Mouse (Mus musculus): ENCODE results near the gene Ccdc136. TPM values are rescaled to one million over a fixed set of nuclear protein-coding genes. Genes with fewer than 3 reads are reported as not detected.
A peak's percentile ranks its signal among the peaks of the same experiment; 100 is the strongest.

Ccdc136 gene
- polyA plus RNA-seq, 1 experiment from 2014 or later: 4.0 TPM

DNA sequence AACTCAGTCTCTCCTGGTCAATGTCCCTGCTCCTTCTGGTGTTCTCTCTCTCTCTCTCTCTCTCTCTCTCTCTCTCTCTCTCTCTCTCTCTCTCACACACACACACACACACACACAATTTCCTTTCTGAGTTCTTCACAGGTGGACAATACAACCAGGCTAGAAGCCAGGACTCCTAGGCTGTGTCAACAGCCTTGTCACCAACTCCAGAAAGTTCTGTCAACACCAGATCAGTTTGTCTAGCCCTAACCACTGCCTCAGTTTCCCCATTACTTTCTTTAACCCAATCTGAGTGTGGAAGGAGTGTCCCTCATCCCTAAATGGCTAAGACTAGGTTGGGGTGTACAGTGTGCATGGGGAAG, 36.5 kb downstream of the Ccdc136 start:
- no peaks in the 10 kb centered on the region for H3K9me3 ChIP-seq (ENCODE audit: control insufficient read depth)
- H3K27me3 ChIP-seq (replicated peaks; ENCODE audit: control insufficient read depth, insufficient read depth, low read length): peaks cover 42% of the 10 kb centered on the region
- peak overlapping the region; percentile 62 for H3K4me3 ChIP-seq (ENCODE audit: low read depth, low read length)
- peak overlapping the region; percentile 65; the same call in 1 of the 2 replicates for H3K9ac ChIP-seq (ENCODE audit: low read depth, low read length)
- H3K36me3 ChIP-seq (ENCODE audit: control insufficient read depth, insufficient read depth): no peaks in the 10 kb centered on the region
- no peak for ATAC-seq
- no peaks in the 10 kb centered on the region for H3K4me1 ChIP-seq (replicated peaks; ENCODE audit: control insufficient read depth, insufficient read depth, low read length)
- H3K4me2 ChIP-seq (replicated peaks; ENCODE audit: low read depth): peak overlapping the region; percentile 85
- no peak overlapping the region for H3K27ac ChIP-seq (ENCODE audit: low read depth, low read length)
- no peak for TF ChIP-seq CTCF (IDR thresholded peaks at IDR 0.05; ENCODE audit: low read depth)

DNA sequence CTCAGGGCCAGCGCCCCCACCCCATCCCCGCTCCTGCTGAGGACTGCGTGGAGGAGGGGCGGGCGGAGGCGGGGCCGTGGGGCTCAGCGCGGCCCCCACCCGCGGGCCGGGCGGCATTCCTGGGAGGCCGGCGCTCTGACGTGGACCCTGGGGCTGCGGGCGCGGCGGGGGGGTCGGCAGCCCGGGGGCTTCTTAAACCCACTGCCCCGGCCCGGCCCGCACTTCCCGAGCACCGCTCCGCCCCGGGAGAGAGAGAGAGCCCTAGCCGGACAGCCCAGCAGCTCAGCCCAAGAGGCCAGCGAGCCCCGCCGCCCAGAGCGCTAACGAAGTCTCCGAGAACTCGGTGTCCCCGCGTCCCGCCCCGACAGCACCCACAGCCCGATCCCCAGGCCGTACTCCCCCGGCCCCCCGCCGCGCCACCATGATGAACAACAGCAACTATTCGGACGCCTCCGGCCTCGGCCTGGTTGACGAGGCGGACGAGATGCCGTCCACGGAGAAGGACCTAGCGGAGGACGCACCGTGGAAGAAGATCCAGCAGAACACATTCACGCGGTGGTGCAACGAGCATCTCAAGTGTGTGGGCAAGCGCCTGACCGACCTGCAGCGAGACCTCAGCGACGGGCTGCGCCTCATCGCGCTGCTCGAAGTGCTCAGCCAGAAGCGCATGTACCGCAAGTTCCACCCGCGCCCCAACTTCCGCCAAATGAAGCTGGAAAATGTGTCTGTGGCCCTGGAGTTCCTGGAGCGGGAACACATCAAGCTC, 37.1 kb downstream of the Ccdc136 start, which contains the start of gene Flnc:
Gene Flnc, plus strand, starts transcription at position 219 of the 766 bp plus-strand sequence.
- peaks cover 42% of the 10 kb centered on the region for H3K27me3 ChIP-seq (replicated peaks; ENCODE audit: control insufficient read depth, insufficient read depth, low read length)
- H3K36me3 ChIP-seq (ENCODE audit: control insufficient read depth, insufficient read depth): no peaks in the 10 kb centered on the region
- peak within 1 kb of the TSS; percentile 65 for H3K9ac ChIP-seq (ENCODE audit: low read depth, low read length)
- no peaks in the 10 kb centered on the region for H3K4me1 ChIP-seq (replicated peaks; ENCODE audit: control insufficient read depth, insufficient read depth, low read length)
- no peaks in the 10 kb centered on the region for H3K9me3 ChIP-seq (ENCODE audit: control insufficient read depth)
- TF ChIP-seq CTCF (IDR thresholded peaks at IDR 0.05; ENCODE audit: low read depth): no peak
- 1% methylated on average over 71 of the region's 77 CpGs for WGBS
- H3K4me2 ChIP-seq (replicated peaks; ENCODE audit: low read depth): peak within 1 kb of the TSS; percentile 85
- H3K4me3 ChIP-seq (ENCODE audit: low read depth, low read length): peak within 1 kb of the TSS; percentile 62
- H3K27ac ChIP-seq (ENCODE audit: low read depth, low read length): peak within 1 kb of the TSS; percentile 50
- ATAC-seq: peak; percentile 37

DNA sequence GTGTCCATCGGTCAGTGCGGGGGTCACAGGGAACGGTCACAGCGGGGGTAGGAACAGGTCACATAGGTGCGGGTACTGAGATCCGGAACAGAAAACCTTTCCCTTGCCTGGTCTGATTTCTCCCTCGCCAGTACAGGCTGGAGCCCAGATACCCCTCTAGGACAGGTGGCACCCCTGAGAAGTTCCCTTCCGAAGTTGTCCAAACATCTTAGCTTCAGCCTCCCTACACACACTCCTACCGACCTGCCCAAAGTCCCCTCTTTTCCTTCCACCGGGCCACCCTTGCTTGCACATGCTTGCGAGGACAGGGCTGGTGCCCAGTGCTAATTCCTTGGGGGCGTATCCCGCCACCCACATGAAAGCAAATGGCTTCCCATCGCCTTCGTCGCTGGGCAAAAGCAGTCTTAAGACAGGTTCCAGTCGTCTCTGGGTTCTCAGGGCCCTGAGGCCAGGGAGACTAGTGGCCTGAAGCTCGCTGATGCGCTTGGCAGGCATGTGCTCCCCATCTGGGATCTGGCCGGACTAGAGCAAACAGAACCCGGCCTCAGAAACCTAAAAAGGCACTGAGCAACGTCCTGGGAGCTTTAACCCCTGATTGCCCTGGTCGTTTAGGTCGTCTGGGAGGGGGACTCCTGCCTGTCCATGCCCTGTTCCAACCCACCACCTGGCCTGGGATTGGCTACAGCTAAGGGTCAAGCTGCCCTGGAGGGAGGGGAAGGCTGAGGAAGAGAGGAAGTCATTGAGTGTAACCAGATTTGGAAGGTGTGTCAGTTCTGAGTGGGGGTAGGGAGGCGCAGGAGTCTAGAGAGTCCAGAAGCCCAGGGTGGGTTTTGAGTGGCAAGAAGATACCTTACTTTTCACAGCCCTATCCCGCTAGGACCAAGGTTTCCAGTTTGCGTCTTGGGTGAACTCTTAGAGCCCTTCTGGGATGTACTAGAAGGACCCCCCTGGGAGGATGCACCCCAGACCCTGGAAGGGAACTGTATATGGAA, 38.0 kb downstream of the Ccdc136 start:
- no peak for ATAC-seq
- peak overlapping the region; percentile 65 for H3K9ac ChIP-seq (ENCODE audit: low read depth, low read length)
- no peak for TF ChIP-seq CTCF (IDR thresholded peaks at IDR 0.05; ENCODE audit: low read depth)
- H3K36me3 ChIP-seq (ENCODE audit: control insufficient read depth, insufficient read depth): no peaks in the 10 kb centered on the region
- H3K4me1 ChIP-seq (replicated peaks; ENCODE audit: control insufficient read depth, insufficient read depth, low read length): no peaks in the 10 kb centered on the region
- WGBS: 11% methylated on average over 27 of the region's 27 CpGs
- peaks cover 42% of the 10 kb centered on the region for H3K27me3 ChIP-seq (replicated peaks; ENCODE audit: control insufficient read depth, insufficient read depth, low read length)
- H3K4me2 ChIP-seq (replicated peaks; ENCODE audit: low read depth): peak overlapping the region; percentile 85
- H3K9me3 ChIP-seq (ENCODE audit: control insufficient read depth): no peaks in the 10 kb centered on the region
- H3K4me3 ChIP-seq (ENCODE audit: low read depth, low read length): peak overlapping the region; percentile 62
- peak overlapping the region; percentile 50; the same call in 1 of the 2 replicates for H3K27ac ChIP-seq (ENCODE audit: low read depth, low read length)

DNA sequence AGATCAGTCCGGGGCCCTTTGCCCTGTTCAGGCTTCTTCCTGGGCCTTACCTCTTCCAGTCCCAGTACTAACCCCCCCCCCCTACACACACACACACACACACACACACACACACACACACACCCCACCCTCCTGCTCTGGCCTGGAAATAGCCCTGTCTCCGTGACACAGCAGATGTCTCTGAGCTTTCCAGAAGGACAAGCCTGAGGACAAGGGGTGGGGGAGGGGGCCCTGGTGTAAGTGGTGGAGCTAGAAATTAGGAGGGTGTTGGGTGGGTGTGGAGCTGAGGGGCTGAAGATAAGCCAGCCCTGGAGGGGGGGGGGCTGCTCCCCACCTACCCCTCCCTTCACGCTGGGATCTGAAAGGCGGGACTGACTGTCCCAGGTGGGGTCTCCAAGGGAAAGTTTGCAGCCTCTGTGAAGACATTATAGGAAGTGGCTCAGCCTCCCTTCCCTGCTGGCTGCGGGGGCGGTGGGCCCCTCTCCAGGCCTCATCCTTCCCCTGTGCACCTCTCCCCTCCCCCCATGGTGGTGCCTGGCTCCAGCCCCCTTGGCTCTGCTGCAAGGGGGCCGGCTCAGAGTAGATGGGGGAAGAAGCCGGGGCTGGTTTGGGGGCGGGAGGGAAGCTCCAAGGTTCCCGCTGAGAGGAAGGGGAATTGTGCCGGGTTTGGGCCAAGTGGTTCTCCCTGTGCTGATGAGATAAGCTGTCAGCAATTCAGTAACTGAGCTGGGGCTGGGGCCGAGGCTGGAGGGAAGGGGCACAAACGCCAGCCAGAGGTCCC, 39.0 kb downstream of the Ccdc136 start:
- H3K9me3 ChIP-seq (ENCODE audit: control insufficient read depth): no peaks in the 10 kb centered on the region
- no peaks in the 10 kb centered on the region; the same call in 1 of the 2 replicates for H3K36me3 ChIP-seq (ENCODE audit: control insufficient read depth, insufficient read depth)
- H3K4me2 ChIP-seq (replicated peaks; ENCODE audit: low read depth): peak overlapping the region; percentile 85
- 0 out of 2 replicates have a peak overlapping the region, but pooled peaks have one; percentile 15 for H3K27ac ChIP-seq (ENCODE audit: low read depth, low read length)
- H3K27me3 ChIP-seq (replicated peaks; ENCODE audit: control insufficient read depth, insufficient read depth, low read length): peaks cover 42% of the 10 kb centered on the region
- ATAC-seq: no peak
- TF ChIP-seq CTCF (IDR thresholded peaks at IDR 0.05; ENCODE audit: low read depth): no peak
- no peaks in the 10 kb centered on the region for H3K4me1 ChIP-seq (replicated peaks; ENCODE audit: control insufficient read depth, insufficient read depth, low read length)
- WGBS: 21% methylated on average over 13 of the region's 13 CpGs
- peak overlapping the region; percentile 62 for H3K4me3 ChIP-seq (ENCODE audit: low read depth, low read length)
- peak overlapping the region; percentile 17; the same call in 1 of the 2 replicates for H3K9ac ChIP-seq (ENCODE audit: low read depth, low read length)

DNA sequence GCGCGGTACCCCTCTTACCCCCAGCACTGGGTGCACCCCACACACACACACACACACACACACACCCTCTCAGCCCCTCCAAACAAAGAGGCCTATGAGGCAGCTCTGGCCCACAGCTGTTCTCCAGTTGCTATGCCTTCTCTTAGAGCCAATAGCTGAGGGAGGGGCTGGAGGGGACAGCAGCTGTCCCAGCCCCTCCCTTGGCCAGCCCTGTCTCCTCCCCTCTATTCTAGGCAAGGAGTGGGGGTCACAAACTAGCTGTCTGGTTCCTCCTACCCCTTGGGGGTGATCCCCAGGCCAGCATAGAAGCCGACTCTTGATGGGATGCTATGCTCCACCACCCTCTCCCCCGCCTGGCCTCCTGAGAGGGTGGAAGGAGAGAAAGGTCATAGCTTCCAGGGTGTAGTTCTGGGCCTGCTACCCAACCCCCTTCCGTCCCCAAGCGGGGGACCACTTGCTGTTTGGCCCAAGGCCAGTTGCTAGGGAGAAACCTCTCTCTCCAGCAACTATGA, 39.9 kb downstream of the Ccdc136 start:
- Histone ChIP-seq H3K4me2 (replicated peaks; ENCODE audit: low read depth) (peak overlapping the region; percentile 85), H3K27me3 (replicated peaks; ENCODE audit: control insufficient read depth, insufficient read depth, low read length) (peaks cover 42% of the 10 kb centered on the region), H3K27ac (ENCODE audit: low read depth, low read length) (peak overlapping the region; percentile 46; the same call in 1 of the 2 replicates), H3K36me3 (ENCODE audit: control insufficient read depth, insufficient read depth) (no peaks in the 10 kb centered on the region; the same call in 1 of the 2 replicates), H3K4me3 (ENCODE audit: low read depth, low read length) (peak overlapping the region; percentile 62), H3K9me3 (ENCODE audit: control insufficient read depth) (no peaks in the 10 kb centered on the region), H3K4me1 (replicated peaks; ENCODE audit: control insufficient read depth, insufficient read depth, low read length) (no peaks in the 10 kb centered on the region), H3K9ac (ENCODE audit: low read depth, low read length) (no peak overlapping the region)
- no peak for TF ChIP-seq CTCF (IDR thresholded peaks at IDR 0.05; ENCODE audit: low read depth)
- WGBS: 37% methylated on average over 6 of the region's 6 CpGs
- no peak for ATAC-seq
